In the genomic region with DNA sequence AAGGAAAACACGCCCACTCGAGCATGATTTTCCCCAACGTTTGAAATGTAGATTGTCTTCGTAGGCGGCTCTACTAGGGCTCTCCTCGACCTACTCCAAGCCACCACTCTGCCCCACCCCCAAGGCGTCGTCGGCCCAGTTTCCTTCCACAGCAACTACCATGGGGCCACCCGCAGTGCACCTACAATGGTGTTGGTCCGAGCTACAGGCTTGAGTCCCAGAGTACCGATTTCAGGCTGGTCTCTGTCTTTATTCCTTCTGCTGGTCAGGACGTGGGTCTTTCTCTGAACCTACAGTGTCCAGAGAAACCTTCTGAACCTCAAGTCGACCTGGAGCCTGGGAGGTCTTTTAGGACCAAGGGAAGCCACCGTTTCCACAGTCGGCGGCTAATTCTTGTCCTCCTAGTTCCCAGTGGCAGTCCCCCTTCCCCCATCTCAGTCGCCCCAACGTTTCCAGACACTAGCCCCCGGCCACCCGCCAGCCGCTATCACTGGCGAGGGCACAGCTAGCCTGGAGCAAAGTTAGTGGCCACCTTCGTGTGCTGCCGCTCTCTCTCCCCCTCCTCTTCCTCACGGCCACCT, we compare ENCODE assay signal across 10 mouse cellular contexts. TPM values are rescaled to one million over a fixed set of nuclear protein-coding genes. Genes with fewer than 3 reads are reported as not detected.
DNase-seq lines count a peak whose midpoint lies in the region; ATAC-seq and TF ChIP-seq lines count a peak whose summit lies in the region.
"Had no signal": no experiment of that assay in that cellular context is flagged by ENCODE, and none has a peak within 500 bp of the region (broad histone marks: within the 10 kb centered on the region; RNA-seq: fewer than 3 reads in every experiment).

No protein-coding gene starts in this region.

- peak overlapping the region; percentile 97 for H3K4me2 ChIP-seq in heart, embryonic 12.5 days

- peaks cover 37% of the 10 kb centered on the region for H3K27me3 ChIP-seq in heart, embryonic 12.5 days (replicated peaks)
- peaks cover 59% of the 10 kb centered on the region for H3K27me3 ChIP-seq in limb, embryonic 10.5 days (ENCODE audit: low read depth, poor library complexity, severe bottlenecking)

- TF ChIP-seq CTCF in embryonic fibroblast, embryonic 13.5 days (IDR thresholded peaks at IDR 0.05; ENCODE audit: borderline replicate concordance, insufficient read depth, low read length) = no peak

- no peak for TF ChIP-seq POLR2A in embryonic fibroblast, embryonic 13.5 days (IDR thresholded peaks at IDR 0.05; ENCODE audit: low read depth, low read length)

- intact Hi-C loops in heart, postnatal 25 days (cut with DNase I) = no loop called here

- DNase-seq in heart, postnatal 25 days (ENCODE audit: low spot score) = no peak
- peak; percentile 59 for DNase-seq in brain, adult 2 months (ENCODE audit: low read depth, low spot score)
- DNase-seq in limb, embryonic 10.5 days (ENCODE audit: low spot score) = no peak
- DNase-seq in right cerebral cortex, postnatal 4 days = peak; percentile 32
- no peak for DNase-seq in layer of hippocampus, adult 9-10 months (ENCODE audit: low spot score)

- H3K9ac ChIP-seq in heart, embryonic 12.5 days = peak overlapping the region; percentile 66

- no peak overlapping the region for H3K27ac ChIP-seq in heart, embryonic 12.5 days (ENCODE audit: poor library complexity, severe bottlenecking)
- H3K27ac ChIP-seq in embryonic fibroblast, embryonic 13.5 days (ENCODE audit: insufficient read depth, low read length) = no peak overlapping the region
- H3K27ac ChIP-seq in limb, embryonic 10.5 days = peak overlapping the region; percentile 81

- 2% methylated on average over 26 of the region's 26 CpGs for WGBS in heart, embryonic 12.5 days
- WGBS in limb, embryonic 10.5 days = 2% methylated on average over 26 of the region's 26 CpGs

- ATAC-seq in heart, embryonic 12.5 days (ENCODE audit: insufficient number of reproducible peaks, low FRiP score) = peak; percentile 36
- ATAC-seq in activated CD4-positive, CD25-positive, alpha-beta regulatory T cell, adult 4 months = no peak

- H3K4me1 ChIP-seq in heart, embryonic 12.5 days (replicated peaks) = peaks cover 20% of the 10 kb centered on the region
- H3K4me1 ChIP-seq in embryonic fibroblast, embryonic 13.5 days (ENCODE audit: control insufficient read depth, insufficient read depth, low read length) = peaks cover 3% of the 10 kb centered on the region
- peaks cover 25% of the 10 kb centered on the region for H3K4me1 ChIP-seq in limb, embryonic 10.5 days

- no peaks in the 10 kb centered on the region for H3K9me3 ChIP-seq in heart, embryonic 12.5 days (replicated peaks)
- H3K9me3 ChIP-seq in limb, embryonic 10.5 days (replicated peaks) = no peaks in the 10 kb centered on the region

- peak overlapping the region; percentile 64 for H3K4me3 ChIP-seq in heart, embryonic 12.5 days
- H3K4me3 ChIP-seq in embryonic fibroblast, embryonic 13.5 days (ENCODE audit: insufficient read depth, low read length) = peak overlapping the region; percentile 39
- peak overlapping the region; percentile 68 for H3K4me3 ChIP-seq in limb, embryonic 10.5 days

- H3K36me3 ChIP-seq in heart, embryonic 12.5 days = no peaks in the 10 kb centered on the region
- H3K36me3 ChIP-seq in limb, embryonic 10.5 days = no peaks in the 10 kb centered on the region
- H3K36me3 ChIP-seq: G1E had no signal

RNA-seq across cellular contexts. Expression of gene C530025M09Rik, which starts 1.0 kb away (rescaled TPM):
- 0.33 and 0.43 TPM in 2 replicates for polyA plus RNA-seq in heart, embryonic 12.5 days (2016; fragmentation: Nextera tagmentation; extraction: Ambion mirVana)
- not detected for total RNA-seq in heart, postnatal 25 days (2021)
- not detected in 2 replicates for polyA plus RNA-seq in embryonic fibroblast, embryonic 13.5 days (2011; ENCODE audit: insufficient read length, low read depth, missing spikeins)
- 0.30 TPM in 1 of 2 replicates, not detected in the other for polyA plus RNA-seq in limb, embryonic 10.5 days (2016; fragmentation: Nextera tagmentation; extraction: Ambion mirVana)
- polyA plus RNA-seq in activated CD4-positive, CD25-positive, alpha-beta regulatory T cell, adult 4 months (2017; shearing (Covaris generic)) = not detected
- total RNA-seq: G1E; hematopoietic stem cell, adult 5-6 weeks had no signal
- polyA plus RNA-seq: G1E had no signal

RNA-seq across cellular contexts. Expression of gene Syndig1, which starts 1.0 kb away (rescaled TPM):
- 3.4 and 3.6 TPM in 2 replicates for polyA plus RNA-seq in heart, embryonic 12.5 days (2016; fragmentation: Nextera tagmentation; extraction: Ambion mirVana)
- not detected for total RNA-seq in heart, postnatal 25 days (2021)
- polyA plus RNA-seq in embryonic fibroblast, embryonic 13.5 days (2011; ENCODE audit: insufficient read length, low read depth, missing spikeins) = 5.9 and 8.0 TPM in 2 replicates
- 1.2 and 2.1 TPM in 2 replicates for polyA plus RNA-seq in limb, embryonic 10.5 days (2016; fragmentation: Nextera tagmentation; extraction: Ambion mirVana)
- polyA plus RNA-seq in activated CD4-positive, CD25-positive, alpha-beta regulatory T cell, adult 4 months (2017; shearing (Covaris generic)) = under 1 TPM in 1 of 2 experiments, not detected in 1; 0.32 TPM
- total RNA-seq: hematopoietic stem cell, adult 5-6 weeks had no signal
- polyA plus RNA-seq: G1E had no signal

Comparison
In these comparisons a context has a peak if more than half of its experiments do, and no peak if none do; other contexts are left out.
1. DNase-seq: peak in brain, adult 2 months (single experiment) and right cerebral cortex, postnatal 4 days (single experiment); none in heart, postnatal 25 days (single experiment), limb, embryonic 10.5 days (single experiment) and layer of hippocampus, adult 9-10 months (single experiment).
2. Peak in every context shown above with its lines, with median percentiles within 50 percentile points of each other: H3K4me3 ChIP-seq.